Mouse (Mus musculus) kidney, embryonic 16.5 days (tissue): Measurements from ENCODE around the gene Trp53. TPM values are rescaled to one million over a fixed set of nuclear protein-coding genes. Genes with fewer than 3 reads are reported as not detected.

Experiments
- ATAC-seq: fragments of 200-750 bp; cut with Nextera tagmentation; 2 replicates; pipeline ENCODE4 v1.8.0; 2017; ENCODE audit warnings: moderate TSS enrichment; ENCODE audit not compliant: low FRiP score, low TSS enrichment
- H3K27ac ChIP-seq: fragments of 300-500 bp; sonication (generic); 2 replicates; pipeline ENCODE4 v1.5.1; 2014; ENCODE audit warnings: low read length
- H3K27me3 ChIP-seq: fragments of 300-500 bp; sonication (generic); 2 replicates; pipeline ENCODE4 v1.6.1; 2014; ENCODE audit warnings: low read length, control low read depth, mixed read lengths; ENCODE audit not compliant: insufficient read depth
- H3K36me3 ChIP-seq: fragments of 300-500 bp; sonication (generic); 2 replicates; pipeline ENCODE4 v1.6.1; 2014; ENCODE audit warnings: low read length, control low read depth, mixed read lengths; ENCODE audit not compliant: insufficient read depth
- H3K4me1 ChIP-seq: fragments of 300-500 bp; sonication (generic); 2 replicates; pipeline ENCODE4 v1.6.1; 2014; ENCODE audit warnings: low read length, control low read depth, mixed read lengths; ENCODE audit not compliant: insufficient read depth
- H3K4me2 ChIP-seq: fragments of 300-500 bp; sonication (generic); replicated peaks from 2 replicates; pipeline ENCODE4 v1.6.1; 2014; ENCODE audit warnings: low read depth, low read length
- H3K4me3 ChIP-seq: fragments of 300-500 bp; sonication (generic); 2 replicates; pipeline ENCODE4 v1.5.1; 2014; ENCODE audit warnings: mild to moderate bottlenecking, low read length
- H3K9ac ChIP-seq: fragments of 300-500 bp; sonication (generic); replicated peaks from 2 replicates; pipeline ENCODE4 v1.6.1; 2014; ENCODE audit warnings: low read length
- H3K9me3 ChIP-seq: fragments of 300-500 bp; sonication (generic); 2 replicates; pipeline ENCODE4 v1.6.1; 2016; ENCODE audit warnings: low read length, control low read depth
- WGBS: fragments of 180-500 bp; shearing (Covaris S2); extraction: QIAGEN DNeasy Blood & Tissue Kit; methylation state at CpG from one replicate; pipeline ENCODE4 v1.1.7; 2014; 5-methylcytosine and 5-hydroxymethylcytosine counted together
- polyA plus RNA-seq: library from polyadenylated mRNA; unstranded; fragments of >200 nt; fragmentation: Nextera tagmentation; extraction: Ambion mirVana; gene quantifications from 2 replicates; pipeline ENCODE4 v1.2.1, GENCODE M21; 2015

Gene Trp53
- polyA plus RNA-seq, 1 experiment from 2014 or later = 191 TPM

DNA sequence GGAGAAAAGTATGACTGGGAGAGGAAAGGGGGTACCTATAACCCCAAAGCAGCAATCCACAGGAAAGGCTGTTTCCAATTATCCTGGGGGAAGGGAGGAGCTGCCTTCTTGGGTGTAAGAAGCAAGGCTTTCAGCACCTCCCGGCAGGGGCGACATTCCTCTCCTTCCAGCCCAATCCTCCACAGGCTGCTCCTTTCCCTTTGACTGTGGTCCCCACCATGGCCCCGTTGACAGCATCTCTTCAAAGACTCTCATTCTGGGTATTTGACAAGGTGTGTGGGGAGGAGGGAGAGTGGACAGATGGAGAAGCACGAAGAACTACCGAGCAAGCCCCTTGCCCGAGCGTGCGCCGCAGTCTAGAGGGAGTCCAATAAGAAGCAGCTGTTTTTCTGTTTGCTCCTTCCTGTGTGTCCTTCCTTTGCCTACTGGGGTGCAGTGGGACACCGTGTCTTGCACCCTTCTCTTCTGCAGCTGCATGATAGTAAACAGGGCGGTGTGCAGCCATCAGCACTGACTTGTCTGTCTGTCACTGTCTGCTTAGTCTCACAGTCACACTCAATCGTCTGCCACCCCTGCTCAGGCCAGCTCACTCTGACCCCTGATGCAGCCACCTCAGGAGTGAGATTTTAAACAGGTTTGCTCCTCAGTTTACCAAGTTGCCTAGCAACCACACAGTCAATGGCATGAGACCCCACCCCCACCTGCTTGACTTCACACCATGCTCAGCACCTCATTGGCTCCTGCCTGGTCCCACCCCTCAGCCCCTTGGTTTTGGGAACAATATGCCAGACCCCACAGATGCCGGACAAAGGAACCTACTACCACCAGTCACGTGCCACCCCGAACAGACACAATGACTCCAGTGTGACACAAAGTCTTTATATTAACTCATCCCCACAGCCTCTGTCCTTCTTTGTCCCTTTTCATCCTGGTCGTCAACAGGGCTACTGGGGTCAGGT lies 19.0 kb upstream of the Trp53 start:
- ATAC-seq = no peak
- no peaks in the 10 kb centered on the region for H3K27me3 ChIP-seq
- no peak overlapping the region for H3K4me3 ChIP-seq
- peaks cover 38% of the 10 kb centered on the region for H3K4me1 ChIP-seq
- H3K4me2 ChIP-seq = peak overlapping the region; percentile 99; the same call in 1 of the 2 replicates
- peaks cover 25% of the 10 kb centered on the region for H3K36me3 ChIP-seq
- WGBS = 36% methylated on average over 16 of the region's 16 CpGs
- H3K9ac ChIP-seq = peak overlapping the region; percentile 82; the same call in 1 of the 2 replicates
- H3K9me3 ChIP-seq = no peaks in the 10 kb centered on the region
- H3K27ac ChIP-seq = no peak overlapping the region

DNA sequence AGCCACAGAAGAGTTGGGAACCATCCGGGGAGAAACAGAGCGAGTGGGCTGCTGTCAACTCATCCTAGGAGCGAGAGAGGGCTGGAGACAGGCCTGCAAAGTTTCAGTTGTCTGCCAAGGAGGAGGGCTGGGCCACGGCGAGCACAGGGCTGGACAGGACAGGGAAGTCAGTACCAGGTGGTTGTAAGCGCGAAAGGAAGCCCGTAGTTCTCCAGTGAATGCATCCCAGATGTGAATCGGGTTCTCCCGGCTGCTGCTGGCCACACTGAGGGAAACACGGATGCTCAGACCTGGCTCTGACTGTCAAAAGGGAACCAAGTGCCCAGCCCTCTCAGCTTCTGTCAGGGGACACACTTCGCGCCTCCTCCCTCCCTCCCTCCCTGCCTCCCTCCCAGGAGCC lies 16.8 kb upstream of the Trp53 start:
- no peak for ATAC-seq
- Histone ChIP-seq H3K27me3 (no peaks in the 10 kb centered on the region), H3K27ac (no peak overlapping the region), H3K9ac (no peak overlapping the region), H3K36me3 (peaks cover 38% of the 10 kb centered on the region), H3K4me3 (no peak overlapping the region), H3K4me1 (peaks cover 38% of the 10 kb centered on the region), H3K4me2 (no peak overlapping the region), H3K9me3 (no peaks in the 10 kb centered on the region)
- WGBS = 84% methylated on average over 13 of the region's 13 CpGs

DNA sequence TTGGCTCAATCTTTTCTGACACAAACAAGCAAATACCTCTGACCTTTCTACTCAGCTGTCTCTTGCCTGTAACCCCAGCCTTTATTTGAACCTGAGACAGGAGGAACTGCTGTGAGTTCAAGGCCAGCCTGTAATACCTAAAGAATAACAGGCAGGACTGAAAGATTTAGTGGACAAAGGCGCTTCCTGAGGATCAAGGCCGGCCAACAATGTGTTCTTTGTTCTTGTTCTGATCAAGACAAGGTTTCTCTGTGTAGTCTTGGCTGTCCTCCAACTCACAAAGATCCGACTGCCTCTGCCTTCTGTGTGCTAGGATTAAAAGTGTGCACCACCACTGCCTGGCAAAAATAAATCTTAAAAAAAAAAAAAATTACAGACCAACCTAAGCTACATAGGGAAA lies 15.8 kb upstream of the Trp53 start:
- H3K27me3 ChIP-seq = no peaks in the 10 kb centered on the region
- peaks cover 28% of the 10 kb centered on the region for H3K4me1 ChIP-seq
- no peaks in the 10 kb centered on the region for H3K9me3 ChIP-seq
- 59% methylated on average over 3 of the region's 3 CpGs for WGBS
- no peak overlapping the region for H3K4me2 ChIP-seq
- H3K27ac ChIP-seq = no peak overlapping the region
- H3K4me3 ChIP-seq = no peak overlapping the region
- no peak for ATAC-seq
- H3K36me3 ChIP-seq = peaks cover 42% of the 10 kb centered on the region
- H3K9ac ChIP-seq = no peak overlapping the region

DNA sequence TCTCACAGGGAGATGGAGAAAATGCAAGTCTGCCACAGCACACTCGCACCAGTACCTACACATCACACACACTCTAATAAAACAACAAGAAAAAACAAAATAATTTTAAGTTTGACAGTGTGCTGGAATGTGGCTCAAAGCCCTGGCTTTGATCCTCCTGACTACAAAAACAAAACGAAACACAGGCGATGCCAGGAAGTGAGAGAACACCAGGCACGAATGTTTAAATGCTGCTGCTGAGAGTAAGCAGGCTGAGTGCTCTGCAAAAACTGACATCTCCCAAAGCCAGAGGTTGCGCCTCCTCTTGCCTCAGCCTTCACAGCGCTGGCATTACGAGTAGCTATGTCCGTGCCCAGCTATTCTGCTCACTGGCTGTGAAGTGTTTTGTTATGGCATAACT lies 15.0 kb upstream of the Trp53 start:
- Histone ChIP-seq H3K27me3 (no peaks in the 10 kb centered on the region), H3K4me1 (peaks cover 24% of the 10 kb centered on the region), H3K4me2 (no peak overlapping the region), H3K36me3 (peaks cover 45% of the 10 kb centered on the region), H3K9me3 (no peaks in the 10 kb centered on the region), H3K27ac (no peak overlapping the region), H3K9ac (no peak overlapping the region), H3K4me3 (no peak overlapping the region)
- 61% methylated on average over 8 of the region's 8 CpGs for WGBS
- ATAC-seq = no peak

DNA sequence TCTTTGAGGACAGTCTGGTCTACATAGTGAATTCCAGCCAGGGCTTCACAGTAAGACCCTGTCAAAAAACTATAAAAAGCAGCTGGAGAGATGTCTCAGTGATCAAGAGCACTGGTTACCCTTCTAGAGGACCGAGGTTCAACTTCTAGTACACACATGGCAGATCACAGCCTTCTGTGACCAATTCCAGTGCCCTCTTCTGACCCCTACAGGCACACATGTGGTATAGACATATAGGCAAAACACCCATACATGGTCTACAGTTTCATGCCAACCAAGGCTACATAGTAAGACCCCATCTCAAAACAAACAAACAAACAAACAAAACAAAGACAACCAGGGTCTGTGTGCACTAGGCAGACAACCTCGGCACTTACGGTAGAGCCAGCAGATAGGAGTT lies 4.9 kb upstream of the Trp53 start:
- no peak overlapping the region for H3K9ac ChIP-seq
- H3K4me3 ChIP-seq = no peak overlapping the region
- no peaks in the 10 kb centered on the region for H3K9me3 ChIP-seq
- H3K27ac ChIP-seq = no peak overlapping the region
- H3K4me1 ChIP-seq = peaks cover 14% of the 10 kb centered on the region
- no peak overlapping the region for H3K4me2 ChIP-seq
- WGBS = 59% methylated on average over 3 of the region's 3 CpGs
- no peak for ATAC-seq
- peaks cover 16% of the 10 kb centered on the region for H3K36me3 ChIP-seq
- H3K27me3 ChIP-seq = no peaks in the 10 kb centered on the region

DNA sequence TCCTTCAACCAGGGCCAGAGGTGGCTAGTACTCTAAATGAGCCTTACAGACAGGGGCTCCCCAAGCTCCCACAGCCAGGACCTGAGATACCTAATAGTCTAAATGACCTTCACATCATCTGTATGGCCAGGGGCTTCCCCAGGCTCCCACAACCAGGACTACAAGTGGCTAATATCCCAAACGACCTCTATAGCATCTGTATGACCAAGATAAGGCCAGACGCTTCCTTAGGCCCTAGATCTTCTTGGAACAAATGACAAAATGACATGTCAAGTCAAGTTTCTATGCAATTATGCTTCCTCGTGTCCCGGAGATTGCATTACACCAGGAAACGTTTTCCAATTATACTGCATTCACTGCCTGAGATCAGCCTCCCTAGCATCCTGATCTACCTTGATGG lies 3.9 kb upstream of the Trp53 start:
- no peak overlapping the region for H3K4me3 ChIP-seq
- peaks cover 6% of the 10 kb centered on the region; the same call in 1 of the 2 replicates for H3K36me3 ChIP-seq
- WGBS = 68% methylated on average over 5 of the region's 5 CpGs
- H3K9ac ChIP-seq = no peak overlapping the region
- no peaks in the 10 kb centered on the region for H3K9me3 ChIP-seq
- no peak overlapping the region for H3K4me2 ChIP-seq
- H3K27ac ChIP-seq = no peak overlapping the region
- no peak for ATAC-seq
- peaks cover 14% of the 10 kb centered on the region for H3K4me1 ChIP-seq
- H3K27me3 ChIP-seq = no peaks in the 10 kb centered on the region

DNA sequence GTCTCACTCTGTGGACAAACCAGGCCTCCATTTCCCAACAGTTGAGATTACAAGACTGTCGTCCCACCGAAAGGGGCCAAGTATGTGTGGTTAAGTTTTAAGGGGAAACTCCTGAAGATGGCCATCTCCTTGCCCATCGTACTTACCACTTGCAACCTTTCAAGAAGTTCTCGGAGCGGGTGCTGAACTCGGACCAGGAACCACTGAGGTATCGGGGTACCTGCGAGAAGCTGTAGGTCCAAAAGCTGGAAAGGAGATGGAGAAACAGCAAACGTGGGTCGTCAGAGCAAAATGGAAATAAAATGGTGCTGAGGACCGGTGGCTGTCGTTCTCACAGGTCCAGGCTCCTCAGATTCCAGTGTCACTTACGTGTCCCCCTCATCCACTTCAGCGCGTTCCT lies 1.9 kb upstream of the Trp53 start:
- peak overlapping the region; percentile 83 for H3K9ac ChIP-seq
- H3K4me1 ChIP-seq = peaks cover 25% of the 10 kb centered on the region
- peak overlapping the region; percentile 94 for H3K4me3 ChIP-seq
- peak overlapping the region; percentile 55; the same call in 1 of the 2 replicates for H3K27ac ChIP-seq
- no peaks in the 10 kb centered on the region for H3K27me3 ChIP-seq
- peak overlapping the region; percentile 89 for H3K4me2 ChIP-seq
- H3K36me3 ChIP-seq = 0 out of 2 replicates have a peak, but pooled peaks cover 10% of the 10 kb centered on the region
- 12% methylated on average over 15 of the region's 15 CpGs for WGBS
- H3K9me3 ChIP-seq = no peaks in the 10 kb centered on the region
- no peak for ATAC-seq

DNA sequence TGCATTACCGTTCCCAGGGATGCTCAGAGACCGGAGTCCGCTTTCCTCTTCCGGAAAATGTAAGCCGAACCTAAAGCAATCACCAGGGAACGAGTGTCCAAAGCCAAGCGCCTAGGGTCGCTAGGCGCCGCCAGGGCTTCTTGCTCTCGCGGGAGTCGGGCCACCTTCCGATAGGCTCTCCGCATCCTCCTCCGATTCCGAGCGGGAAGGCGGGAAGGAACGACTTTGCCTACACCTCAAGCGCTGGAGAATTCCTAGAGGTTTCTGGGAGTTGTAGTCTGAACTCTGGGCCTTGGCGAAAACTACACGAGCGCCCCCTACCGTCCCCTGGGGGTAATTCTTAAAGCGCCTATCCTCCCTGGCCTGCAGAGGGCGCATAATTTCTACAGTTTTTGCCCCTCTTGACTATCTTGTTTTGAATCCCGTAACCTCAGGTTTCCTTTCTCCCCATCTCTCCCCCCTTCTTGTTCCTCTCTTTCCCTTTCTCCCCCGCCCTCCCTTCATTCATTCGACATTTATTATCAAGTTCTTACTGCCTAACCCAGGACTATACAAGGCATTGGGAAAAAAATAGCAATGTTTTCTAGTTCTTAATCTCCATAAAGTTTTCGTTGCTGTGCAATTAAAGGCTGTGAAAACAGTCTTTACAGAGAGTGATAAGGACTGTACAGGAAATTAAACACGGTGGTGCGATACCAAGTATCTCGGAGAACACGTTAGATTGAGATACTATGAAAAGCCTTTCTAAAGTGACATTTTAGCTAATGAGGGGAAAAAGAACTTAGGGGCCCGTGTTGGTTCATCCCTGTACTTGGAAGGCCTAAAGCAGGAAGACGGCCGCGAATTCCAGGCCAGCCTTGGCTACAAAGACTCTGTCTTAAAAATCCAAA lies 786 bp upstream of the Trp53 start:
- peak overlapping the region; percentile 94 for H3K4me3 ChIP-seq
- peaks cover 25% of the 10 kb centered on the region for H3K4me1 ChIP-seq
- peak overlapping the region; percentile 83 for H3K9ac ChIP-seq
- WGBS = under 1% methylated on average over 39 of the region's 39 CpGs
- peak overlapping the region; percentile 99 for H3K27ac ChIP-seq
- H3K4me2 ChIP-seq = peak overlapping the region; percentile 89
- 0 out of 2 replicates have a peak, but pooled peaks cover 4% of the 10 kb centered on the region for H3K36me3 ChIP-seq
- no peaks in the 10 kb centered on the region for H3K9me3 ChIP-seq
- peak; percentile 92 for ATAC-seq
- no peaks in the 10 kb centered on the region for H3K27me3 ChIP-seq

DNA sequence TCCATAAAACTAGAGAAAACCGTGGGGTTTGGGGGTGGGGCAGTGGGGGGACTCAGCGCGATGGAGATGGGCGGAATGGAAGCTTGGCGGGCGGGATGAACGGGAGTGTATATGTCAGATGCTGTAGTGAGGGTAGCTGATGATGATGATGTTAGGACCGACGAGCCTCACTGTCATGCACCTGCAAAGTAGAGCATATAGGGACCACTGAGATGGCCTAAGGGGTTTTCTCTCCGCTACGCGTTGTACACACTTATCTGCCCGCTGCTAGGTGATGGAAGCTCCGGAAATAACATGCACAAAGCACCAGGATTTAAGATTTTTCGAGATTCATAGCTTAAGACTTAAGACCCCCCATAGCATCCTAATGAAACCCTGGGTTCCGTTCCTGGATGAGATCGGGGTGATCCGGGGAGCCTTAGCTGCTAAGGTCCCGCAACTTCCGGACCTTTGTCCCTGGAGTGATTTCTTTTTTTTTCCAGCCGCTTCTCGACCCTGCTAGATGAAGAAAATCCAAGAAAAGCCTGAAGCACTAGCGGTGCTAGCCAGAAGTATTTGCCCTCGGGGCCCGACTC lies 500 bp downstream of the Trp53 start:
- H3K27me3 ChIP-seq = no peaks in the 10 kb centered on the region
- H3K36me3 ChIP-seq = peaks cover 10% of the 10 kb centered on the region; the same call in 1 of the 2 replicates
- H3K27ac ChIP-seq = peak overlapping the region; percentile 99
- peak overlapping the region; percentile 94 for H3K4me3 ChIP-seq
- H3K4me2 ChIP-seq = peak overlapping the region; percentile 77
- peak overlapping the region; percentile 79 for H3K9ac ChIP-seq
- H3K9me3 ChIP-seq = no peaks in the 10 kb centered on the region
- peaks cover 25% of the 10 kb centered on the region for H3K4me1 ChIP-seq
- peak; percentile 10 for ATAC-seq
- under 1% methylated on average over 25 of the region's 25 CpGs for WGBS
